Mouse (Mus musculus): ENCODE data around the gene Rbm20. TPM values are rescaled to one million over a fixed set of nuclear protein-coding genes. Genes with fewer than 3 reads are reported as not detected.
A peak's percentile ranks its signal among the peaks of the same experiment; 100 is the strongest.

The Rbm20 gene
- total and polyA plus RNA-seq, 3 experiments, result 143 to 231 (median 194) TPM

DNA sequence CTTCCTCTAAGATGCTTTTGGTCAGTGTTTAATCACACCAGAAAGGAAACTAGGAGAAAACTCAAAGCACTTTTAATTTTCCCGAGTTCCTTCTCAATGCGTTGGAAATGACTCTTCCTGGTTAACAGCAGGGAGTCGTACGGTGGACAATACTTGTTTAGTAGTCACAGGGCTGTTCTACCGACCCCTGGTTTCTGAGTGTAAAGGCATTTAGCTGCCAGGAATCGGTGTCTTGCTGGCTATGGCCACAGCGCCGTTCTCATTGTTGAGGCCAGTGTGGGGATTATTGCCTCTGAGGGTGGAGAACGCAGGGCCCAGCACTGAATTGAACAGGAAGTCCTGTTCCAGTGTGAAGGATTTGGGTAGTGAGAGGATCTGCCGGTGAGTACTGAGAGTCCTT, 13.7 kb downstream of the Rbm20 start:
- H3K79me2 ChIP-seq (replicated peaks; ENCODE audit: control insufficient read depth, insufficient read depth, low read length), result no peaks in the 10 kb centered on the region
- no peak overlapping the region for H3K4me3 ChIP-seq
- intact Hi-C loops (cut with DNase I), result no loop called here
- no peak for DNase-seq
- peak overlapping the region; percentile 31 for H3K27ac ChIP-seq
- H3K9ac ChIP-seq (ENCODE audit: low read depth, low read length), result peak overlapping the region; percentile 29; the same call in 1 of the 2 replicates
- WGBS, result 44% methylated on average over 10 of the region's 10 CpGs
- TF ChIP-seq EP300 (IDR thresholded peaks at IDR 0.05; ENCODE audit: insufficient read depth, low read depth, low read length) (no peak), CTCF (IDR thresholded peaks at IDR 0.05) (peak; percentile 25), POLR2A (IDR thresholded peaks at IDR 0.05; ENCODE audit: insufficient read depth, low read depth, low read length) (no peak)
- peaks cover 11% of the 10 kb centered on the region; the same call in 1 of the 2 replicates for H3K4me1 ChIP-seq (ENCODE audit: control insufficient read depth, insufficient read depth, low read length)
- peaks cover 4% of the 10 kb centered on the region for H3K36me3 ChIP-seq (ENCODE audit: control insufficient read depth, insufficient read depth, low read length)
- no peaks in the 10 kb centered on the region for H3K27me3 ChIP-seq (ENCODE audit: control insufficient read depth, insufficient read depth, low read length)

DNA sequence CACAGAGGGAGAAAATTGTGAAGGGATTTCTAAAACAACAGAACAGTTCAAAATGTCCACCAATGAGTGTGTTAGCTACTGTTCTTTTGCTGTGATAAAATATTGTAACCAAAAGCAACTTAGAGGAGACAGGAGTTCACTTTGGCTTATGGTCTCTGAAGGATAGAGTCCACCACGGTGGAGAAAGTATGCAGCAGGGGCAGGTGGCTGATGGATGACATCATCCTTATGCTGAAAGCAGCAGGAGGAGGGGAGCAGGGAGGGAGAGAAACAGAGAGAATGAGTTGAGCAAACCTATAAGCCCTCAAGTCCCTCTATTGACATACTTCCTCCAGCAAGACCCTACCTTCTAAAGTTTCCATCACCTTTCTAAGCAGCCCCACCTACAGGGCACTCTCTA, 16.9 kb downstream of the Rbm20 start:
- WGBS, result 17% methylated on average over 1 of the region's 1 CpGs
- H3K4me3 ChIP-seq, result no peak overlapping the region
- intact Hi-C loops (cut with DNase I), result no loop called here
- no peaks in the 10 kb centered on the region for H3K27me3 ChIP-seq (ENCODE audit: control insufficient read depth, insufficient read depth, low read length)
- no peaks in the 10 kb centered on the region for H3K79me2 ChIP-seq (replicated peaks; ENCODE audit: control insufficient read depth, insufficient read depth, low read length)
- no peak overlapping the region for H3K9ac ChIP-seq (ENCODE audit: low read depth, low read length)
- no peak overlapping the region for H3K27ac ChIP-seq
- TF ChIP-seq CTCF (IDR thresholded peaks at IDR 0.05) (no peak), POLR2A (IDR thresholded peaks at IDR 0.05; ENCODE audit: insufficient read depth, low read depth, low read length) (no peak), EP300 (IDR thresholded peaks at IDR 0.05; ENCODE audit: insufficient read depth, low read depth, low read length) (no peak)
- no peak for DNase-seq
- peaks cover 13% of the 10 kb centered on the region; the same call in 1 of the 2 replicates for H3K4me1 ChIP-seq (ENCODE audit: control insufficient read depth, insufficient read depth, low read length)
- peaks cover 3% of the 10 kb centered on the region for H3K36me3 ChIP-seq (ENCODE audit: control insufficient read depth, insufficient read depth, low read length)

DNA sequence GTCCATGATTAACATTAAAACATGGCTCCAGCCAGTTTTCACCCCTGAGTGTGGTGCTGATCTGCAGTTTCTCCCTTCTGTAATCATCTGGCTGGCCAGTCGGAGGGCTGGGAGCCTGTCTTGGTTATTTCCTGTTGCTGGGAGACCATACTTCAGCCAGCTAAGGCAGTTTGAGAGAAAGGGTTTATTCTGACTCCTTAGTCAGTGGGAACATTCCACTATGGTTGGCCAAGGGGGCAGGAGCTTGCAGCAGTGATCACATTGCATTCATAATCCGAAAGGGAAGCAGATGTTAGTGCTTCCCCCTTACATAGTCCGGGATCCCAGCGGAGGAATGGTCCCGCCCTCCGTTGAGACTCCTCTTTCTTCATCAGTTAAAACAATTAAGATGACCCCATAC, 19.0 kb downstream of the Rbm20 start:
- no peak for DNase-seq
- peak overlapping the region; percentile 78 for H3K27ac ChIP-seq
- no peaks in the 10 kb centered on the region; the same call in 1 of the 2 replicates for H3K36me3 ChIP-seq (ENCODE audit: control insufficient read depth, insufficient read depth, low read length)
- WGBS, result 44% methylated on average over 6 of the region's 6 CpGs
- peaks cover 6% of the 10 kb centered on the region; the same call in 1 of the 2 replicates for H3K4me1 ChIP-seq (ENCODE audit: control insufficient read depth, insufficient read depth, low read length)
- no peak overlapping the region for H3K9ac ChIP-seq (ENCODE audit: low read depth, low read length)
- intact Hi-C loops (cut with DNase I), result loop anchor here (2.0 kb wide), 1 partner anchor 19 kb away; the partner anchor contains the start of gene Rbm20
- H3K27me3 ChIP-seq (ENCODE audit: control insufficient read depth, insufficient read depth, low read length), result no peaks in the 10 kb centered on the region
- no peaks in the 10 kb centered on the region for H3K79me2 ChIP-seq (replicated peaks; ENCODE audit: control insufficient read depth, insufficient read depth, low read length)
- TF ChIP-seq EP300 (IDR thresholded peaks at IDR 0.05; ENCODE audit: insufficient read depth, low read depth, low read length), result no peak
- TF ChIP-seq CTCF (IDR thresholded peaks at IDR 0.05), result no peak
- H3K4me3 ChIP-seq, result no peak overlapping the region

DNA sequence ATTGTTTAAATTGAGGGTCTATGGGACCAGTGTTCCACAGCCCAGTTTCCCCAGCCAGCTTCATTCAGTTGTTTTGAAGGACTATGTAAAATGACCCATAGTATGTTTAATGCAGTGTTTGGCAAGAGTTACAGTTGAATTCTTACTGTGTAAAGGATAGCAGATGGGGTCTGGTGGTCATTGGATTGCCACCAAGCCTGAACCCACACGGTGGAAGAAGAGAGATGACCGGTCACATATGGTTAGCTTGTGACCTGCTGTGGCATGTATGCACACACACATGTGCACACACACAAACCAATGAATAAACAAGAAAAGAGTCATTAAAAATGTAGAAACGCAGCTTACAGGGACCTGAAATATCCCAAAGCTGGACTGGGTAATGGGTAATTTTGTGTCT, 19.5 kb downstream of the Rbm20 start:
- H3K4me3 ChIP-seq, result no peak overlapping the region

DNA sequence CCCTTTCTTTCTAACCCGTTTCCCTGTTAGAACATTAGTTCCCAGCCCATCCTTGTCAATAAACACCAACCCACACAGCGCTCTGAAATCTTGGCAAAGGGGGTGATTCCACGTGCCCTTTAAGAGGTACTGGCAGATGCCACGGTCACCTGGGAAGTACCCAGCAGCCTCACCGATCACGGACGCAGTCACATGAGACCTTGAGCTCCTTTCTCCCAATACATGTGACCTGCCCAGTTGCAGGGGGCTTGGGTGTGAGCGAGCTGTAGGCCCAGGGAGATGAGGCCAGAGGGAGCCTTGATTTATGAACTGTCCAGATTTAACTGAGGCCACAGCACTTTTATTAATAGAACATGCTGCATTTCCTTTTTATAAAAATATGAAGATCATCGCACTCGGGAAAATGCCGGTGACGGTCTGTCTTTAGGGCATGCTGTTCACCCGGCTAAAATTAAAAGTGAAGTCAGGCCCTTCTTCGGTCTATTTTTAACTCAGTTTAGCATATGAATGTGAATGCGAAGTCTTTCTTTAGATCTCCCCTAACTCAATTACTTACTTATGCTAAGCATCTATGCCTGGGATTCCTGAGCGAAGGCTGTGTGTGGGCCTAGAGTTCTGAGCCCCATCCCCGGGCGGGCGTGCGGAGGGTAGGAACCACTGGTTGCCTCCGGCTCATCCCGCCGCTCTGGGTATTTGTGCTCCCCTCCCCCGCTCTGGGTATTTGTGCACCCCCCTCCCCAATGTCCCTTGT, 20.4 kb downstream of the Rbm20 start:
- intact Hi-C loops (cut with DNase I), result loop anchor here (2.0 kb wide), 1 partner anchor 21 kb away; the partner anchor contains the start of gene Rbm20
- peak; percentile 94 for TF ChIP-seq EP300 (IDR thresholded peaks at IDR 0.05; ENCODE audit: insufficient read depth, low read depth, low read length)
- TF ChIP-seq CTCF (IDR thresholded peaks at IDR 0.05), result no peak
- 0 out of 2 replicates have a peak, but pooled peaks have one; percentile 43 for TF ChIP-seq POLR2A (IDR thresholded peaks at IDR 0.05; ENCODE audit: insufficient read depth, low read depth, low read length)
- DNase-seq, result peak; percentile 59 to 80

More for the DNA sequence above, 19.5 kb downstream of the Rbm20 start:
- DNase-seq, result no peak
- no peak overlapping the region for H3K9ac ChIP-seq (ENCODE audit: low read depth, low read length)
- no peak for TF ChIP-seq CTCF (IDR thresholded peaks at IDR 0.05)
- H3K4me1 ChIP-seq (ENCODE audit: control insufficient read depth, insufficient read depth, low read length), result peaks cover 6% of the 10 kb centered on the region; the same call in 1 of the 2 replicates
- H3K27me3 ChIP-seq (ENCODE audit: control insufficient read depth, insufficient read depth, low read length), result no peaks in the 10 kb centered on the region
- WGBS, result 68% methylated on average over 3 of the region's 3 CpGs
- H3K36me3 ChIP-seq (ENCODE audit: control insufficient read depth, insufficient read depth, low read length), result no peaks in the 10 kb centered on the region
- H3K79me2 ChIP-seq (replicated peaks; ENCODE audit: control insufficient read depth, insufficient read depth, low read length), result no peaks in the 10 kb centered on the region
- intact Hi-C loops (cut with DNase I), result loop anchor here (2.0 kb wide), 1 partner anchor 20 kb away; the partner anchor contains the start of gene Rbm20
- peak overlapping the region; percentile 78 for H3K27ac ChIP-seq

DNA sequence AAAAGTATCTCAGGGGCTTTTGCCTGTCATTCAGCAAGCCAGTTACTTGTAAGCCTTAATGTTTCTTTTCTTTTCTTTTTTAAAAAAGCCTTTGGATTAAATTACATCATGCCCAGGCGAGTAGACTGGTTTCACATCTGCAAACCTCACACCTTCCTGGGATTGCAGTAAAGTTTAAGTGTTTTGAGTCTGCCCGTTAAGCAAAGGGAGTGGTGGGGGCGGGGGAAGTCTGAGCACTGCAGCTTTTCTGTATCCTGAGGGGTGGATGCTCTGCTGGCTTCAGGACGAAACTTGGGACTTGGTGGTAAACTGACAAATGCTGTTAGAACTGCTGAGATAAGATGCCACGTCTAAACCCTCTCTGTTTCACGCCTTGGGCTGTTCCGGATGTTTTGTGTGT, 22.6 kb downstream of the Rbm20 start:
- WGBS, result 19% methylated on average over 7 of the region's 7 CpGs
- no peak overlapping the region for H3K9ac ChIP-seq (ENCODE audit: low read depth, low read length)
- no peak overlapping the region for H3K27ac ChIP-seq
- no peaks in the 10 kb centered on the region for H3K79me2 ChIP-seq (replicated peaks; ENCODE audit: control insufficient read depth, insufficient read depth, low read length)
- peaks cover 6% of the 10 kb centered on the region; the same call in 1 of the 2 replicates for H3K4me1 ChIP-seq (ENCODE audit: control insufficient read depth, insufficient read depth, low read length)
- H3K4me3 ChIP-seq, result no peak overlapping the region
- no peaks in the 10 kb centered on the region; the same call in 1 of the 2 replicates for H3K36me3 ChIP-seq (ENCODE audit: control insufficient read depth, insufficient read depth, low read length)
- no peak for DNase-seq
- intact Hi-C loops (cut with DNase I), result no loop called here
- H3K27me3 ChIP-seq (ENCODE audit: control insufficient read depth, insufficient read depth, low read length), result no peaks in the 10 kb centered on the region
- TF ChIP-seq POLR2A (IDR thresholded peaks at IDR 0.05; ENCODE audit: insufficient read depth, low read depth, low read length), result no peak
- TF ChIP-seq CTCF (IDR thresholded peaks at IDR 0.05), result no peak
- TF ChIP-seq EP300 (IDR thresholded peaks at IDR 0.05; ENCODE audit: insufficient read depth, low read depth, low read length), result no peak

More for the DNA sequence above, 20.4 kb downstream of the Rbm20 start:
- H3K27ac ChIP-seq, result peak overlapping the region; percentile 78
- peak overlapping the region; percentile 73 for H3K9ac ChIP-seq (ENCODE audit: low read depth, low read length)
- peak overlapping the region; percentile 3; the same call in 1 of the 2 replicates for H3K4me3 ChIP-seq
- H3K36me3 ChIP-seq (ENCODE audit: control insufficient read depth, insufficient read depth, low read length), result no peaks in the 10 kb centered on the region; the same call in 1 of the 2 replicates
- no peaks in the 10 kb centered on the region for H3K79me2 ChIP-seq (replicated peaks; ENCODE audit: control insufficient read depth, insufficient read depth, low read length)
- 50% methylated on average over 24 of the region's 24 CpGs for WGBS
- no peaks in the 10 kb centered on the region for H3K27me3 ChIP-seq (ENCODE audit: control insufficient read depth, insufficient read depth, low read length)
- H3K4me1 ChIP-seq (ENCODE audit: control insufficient read depth, insufficient read depth, low read length), result peaks cover 6% of the 10 kb centered on the region; the same call in 1 of the 2 replicates

Measured in heart, adult 2 months (tissue).